Mouse (Mus musculus) lung, postnatal 25 days (tissue): ENCODE results near the gene Jade1.

Source experiments
- DNase-seq: peaks from one replicate; pipeline ENCODE4 v3.0.0; 2022; ENCODE audit warnings: low spot score

The Jade1 gene

DNA sequence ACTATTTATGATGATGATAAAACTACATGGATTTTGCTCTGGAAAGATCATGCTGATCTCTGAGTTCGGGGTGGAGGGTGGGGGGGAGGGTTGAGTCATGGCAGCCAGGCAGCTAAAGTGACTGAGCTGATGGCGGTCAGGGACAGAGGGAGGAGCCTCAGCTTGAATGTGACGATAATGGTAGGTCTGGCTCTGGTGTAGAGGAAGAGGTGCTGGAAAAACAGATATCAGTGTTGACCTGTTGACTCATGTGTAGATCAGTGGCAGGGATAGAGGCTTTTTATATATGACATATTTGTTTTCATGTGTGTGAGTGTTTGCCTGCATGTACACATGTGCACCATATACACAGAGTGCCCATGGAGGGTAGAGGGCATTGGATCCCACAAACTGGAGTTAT lies 3.9 kb upstream of the Jade1 start:
- DNase-seq, result no peak

DNA sequence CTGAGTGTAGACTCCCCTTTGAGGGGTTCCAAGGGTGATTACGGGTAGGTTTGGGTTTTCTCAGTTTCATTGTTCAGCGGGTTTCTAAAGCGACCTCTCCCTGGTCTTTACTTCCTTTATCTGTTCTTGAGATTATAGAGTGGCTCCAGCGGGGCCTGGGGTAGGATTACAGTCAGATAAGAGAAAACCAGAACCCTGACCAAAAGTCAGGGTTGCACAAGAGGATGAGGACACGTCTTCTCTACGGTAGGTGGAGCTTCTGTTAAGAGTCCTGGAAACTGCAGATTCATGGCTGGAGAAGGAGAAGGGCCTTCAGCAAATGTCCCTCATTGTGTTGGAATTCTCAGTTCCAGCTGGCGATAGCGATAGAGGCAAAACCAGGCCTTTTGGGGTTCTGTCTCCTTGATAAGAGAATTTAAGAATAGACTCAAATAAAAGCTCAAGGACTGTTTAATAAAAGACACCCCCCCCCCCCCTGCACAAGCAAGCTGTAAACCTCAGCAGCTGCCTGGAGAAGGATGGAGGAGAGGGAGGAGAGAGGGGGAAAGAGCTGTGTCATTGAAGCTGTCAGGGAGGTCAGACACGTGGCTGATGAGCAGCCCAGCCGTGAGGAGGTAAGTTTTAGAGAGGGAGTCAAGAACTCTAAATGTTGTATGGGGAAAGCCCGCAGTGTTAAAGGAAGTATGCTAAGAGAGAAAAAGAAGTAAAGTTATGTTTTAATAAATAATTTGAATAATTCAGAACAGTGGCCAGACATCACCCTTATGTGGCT lies 2.6 kb upstream of the Jade1 start:
- DNase-seq, result no peak

DNA sequence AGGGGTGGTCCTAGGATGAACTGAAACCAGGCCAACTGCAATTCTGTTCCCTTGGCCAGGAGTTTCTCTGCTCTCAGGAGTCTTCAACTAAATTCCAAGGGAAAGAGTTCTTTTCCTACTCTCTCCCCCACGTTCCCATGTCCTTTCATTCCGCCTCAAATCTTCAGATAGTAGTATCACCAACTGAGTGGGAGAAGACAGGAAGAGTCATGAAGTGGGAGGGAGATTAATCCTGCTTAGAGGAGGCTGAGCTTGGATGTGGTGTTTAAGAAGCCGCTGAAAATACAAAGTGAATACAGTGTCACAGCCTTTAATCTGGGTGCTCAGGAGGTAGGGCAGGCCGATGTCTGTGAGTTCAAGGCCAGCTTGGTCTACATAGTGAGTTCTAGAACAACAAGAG lies 1.9 kb upstream of the Jade1 start:
- no peak for DNase-seq

DNA sequence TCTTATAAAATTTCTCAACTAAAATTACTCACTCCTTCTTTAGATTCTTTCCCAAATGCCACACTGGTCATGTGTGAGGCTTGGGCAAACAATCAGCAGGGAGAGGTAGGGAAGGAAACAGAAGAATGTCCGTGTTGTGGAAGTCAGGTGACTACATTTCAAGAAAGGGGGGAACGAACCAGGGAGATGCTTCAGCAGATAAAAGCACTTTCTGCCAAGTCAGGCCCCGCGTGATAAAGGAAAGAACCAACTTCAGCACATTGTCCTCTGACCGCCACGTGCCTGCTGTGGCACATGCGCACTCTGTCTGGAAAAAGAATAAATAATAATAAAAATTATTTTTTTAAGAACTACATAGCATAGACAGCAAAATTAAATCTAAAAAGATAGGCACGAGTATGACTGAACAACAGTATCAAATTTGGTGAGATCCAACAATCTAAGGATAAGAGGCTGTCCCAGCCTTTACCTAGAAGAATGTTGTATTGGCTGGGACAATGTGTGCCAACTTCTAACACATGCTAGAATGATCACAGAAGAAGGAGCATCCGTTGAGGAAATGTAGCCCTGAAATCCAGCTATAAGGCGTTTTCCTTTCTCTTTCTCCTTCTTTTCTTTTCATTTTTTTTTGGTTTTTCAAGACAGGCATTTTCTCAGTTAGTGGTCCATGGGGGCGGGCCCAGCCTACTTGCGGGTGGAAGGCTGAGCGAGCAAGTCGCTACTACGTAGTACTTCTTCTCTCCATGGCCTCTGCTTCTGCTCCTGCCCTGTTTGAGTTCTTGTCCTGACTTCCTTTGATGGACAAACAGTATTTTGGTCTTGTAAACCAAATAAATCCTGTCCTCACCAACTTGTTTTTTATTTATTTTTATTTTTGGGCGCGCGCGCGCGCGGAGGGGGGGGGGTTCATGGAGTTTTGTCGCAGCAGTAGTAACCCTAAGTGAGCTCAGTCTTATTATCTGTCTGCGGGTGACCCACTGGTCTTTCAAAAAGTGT lies 753 bp upstream of the Jade1 start:
- DNase-seq, result no peak

DNA sequence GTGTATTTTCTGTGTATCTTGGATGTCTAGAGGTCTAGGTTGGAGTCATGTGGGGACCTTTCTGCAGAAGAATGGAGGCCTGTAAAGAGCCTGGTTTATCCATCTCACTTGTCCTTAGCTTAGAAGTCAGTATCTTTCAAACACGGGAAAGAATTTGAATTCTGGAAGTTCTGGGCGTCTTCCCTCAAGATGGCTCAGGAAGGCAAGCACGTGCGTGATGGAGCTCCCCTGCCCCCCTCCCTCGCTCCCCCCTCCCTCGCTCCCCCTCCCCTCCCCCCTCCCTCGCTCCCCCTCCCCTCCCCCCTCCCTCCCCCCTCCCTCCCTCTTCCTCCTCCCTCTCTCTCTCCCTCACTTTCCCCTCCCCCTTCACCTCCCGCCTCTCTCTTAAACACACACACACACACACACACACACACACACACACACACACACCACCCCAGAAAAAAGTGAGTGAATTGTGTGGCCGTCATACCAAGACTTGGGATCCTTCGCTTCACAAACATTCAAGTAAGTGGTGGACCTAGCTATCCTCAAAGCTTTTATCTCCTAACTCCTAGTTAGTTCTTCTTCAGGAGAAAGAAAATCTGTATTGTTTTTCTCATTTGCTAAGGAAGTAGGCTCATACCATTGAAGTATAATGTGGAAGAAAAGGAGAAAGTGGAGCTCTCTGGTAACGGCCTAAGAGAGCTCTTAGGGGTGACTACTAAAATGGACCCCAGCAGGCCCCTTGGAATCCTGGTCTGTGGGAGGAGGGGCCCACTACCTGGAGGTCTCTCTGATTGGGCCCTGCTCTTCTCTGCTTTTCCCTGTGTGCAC lies 1.1 kb downstream of the Jade1 start:
- DNase-seq, result no peak

DNA sequence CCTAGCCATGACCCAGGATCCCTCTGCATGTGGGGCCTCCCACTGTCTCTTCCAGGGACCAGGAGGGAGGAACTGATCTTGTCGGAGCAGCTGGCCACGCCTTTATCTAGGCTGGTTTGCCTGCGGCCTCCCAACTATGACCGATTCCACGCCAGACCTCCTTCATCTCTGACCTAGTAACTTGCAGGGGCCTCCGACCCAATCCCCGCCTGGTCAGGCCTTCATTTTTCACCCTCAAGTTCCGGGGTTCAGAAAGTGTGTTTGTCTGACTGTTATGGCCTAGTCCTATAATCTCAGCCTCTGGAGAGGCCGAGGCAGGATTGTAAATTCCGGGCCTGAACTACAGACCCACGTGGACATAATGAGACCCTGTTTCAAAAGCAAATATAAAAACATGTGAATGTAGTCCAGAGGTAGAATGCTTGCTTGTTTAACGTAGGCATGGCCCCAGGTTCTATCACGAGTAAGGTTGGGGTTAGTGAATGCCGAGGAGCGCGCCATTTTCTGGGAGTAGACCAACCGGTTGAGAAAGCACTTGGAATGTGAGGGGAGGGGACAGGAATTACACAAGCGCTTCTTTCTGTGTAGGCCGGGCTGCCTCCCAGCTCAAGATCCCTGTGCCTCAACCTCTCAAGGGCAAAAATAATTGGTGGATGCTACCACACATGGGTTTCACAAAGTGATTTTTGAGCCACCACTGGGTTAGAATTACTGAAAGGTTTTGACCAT lies 1.9 kb downstream of the Jade1 start:
- no peak for DNase-seq

DNA sequence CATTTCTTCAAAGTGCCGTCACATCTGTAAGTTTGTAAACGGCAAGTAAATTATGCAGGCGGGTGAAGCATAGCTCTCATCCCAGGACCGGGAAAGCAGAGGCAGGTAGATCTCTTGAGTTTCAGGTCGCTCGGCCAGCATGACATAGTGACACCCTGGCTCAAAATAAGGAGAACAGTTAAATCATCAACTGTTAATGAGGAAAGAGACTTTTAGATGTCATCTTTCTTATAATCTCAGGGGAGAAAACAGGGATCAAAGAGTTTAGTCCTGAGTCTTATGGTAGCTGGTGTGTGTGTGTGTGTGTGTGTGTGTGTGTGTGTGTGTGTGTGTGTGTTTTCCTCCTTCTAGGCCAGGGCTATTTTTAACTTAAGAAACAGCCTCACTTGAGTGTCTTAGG lies 5.0 kb downstream of the Jade1 start:
- DNase-seq, result no peak

DNA sequence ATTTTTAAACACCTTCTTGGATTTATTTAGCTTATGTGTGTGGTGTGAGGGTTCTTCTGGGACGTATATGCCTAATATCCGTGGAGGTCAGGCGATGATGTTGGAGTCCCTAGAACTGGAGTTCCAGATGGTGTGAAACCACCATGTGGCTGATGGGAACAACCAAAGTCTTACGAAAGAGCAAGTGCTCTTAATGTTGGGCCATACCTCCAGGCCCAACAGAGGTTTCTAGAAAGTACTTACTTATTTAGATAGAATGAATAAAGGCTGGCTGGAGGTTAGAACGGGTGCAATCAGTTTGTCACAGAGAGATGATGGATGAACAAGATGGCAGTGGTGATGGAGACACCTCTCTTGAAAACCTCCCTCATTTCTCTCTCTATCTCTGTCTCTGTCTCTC lies 6.3 kb downstream of the Jade1 start:
- no peak for DNase-seq

DNA sequence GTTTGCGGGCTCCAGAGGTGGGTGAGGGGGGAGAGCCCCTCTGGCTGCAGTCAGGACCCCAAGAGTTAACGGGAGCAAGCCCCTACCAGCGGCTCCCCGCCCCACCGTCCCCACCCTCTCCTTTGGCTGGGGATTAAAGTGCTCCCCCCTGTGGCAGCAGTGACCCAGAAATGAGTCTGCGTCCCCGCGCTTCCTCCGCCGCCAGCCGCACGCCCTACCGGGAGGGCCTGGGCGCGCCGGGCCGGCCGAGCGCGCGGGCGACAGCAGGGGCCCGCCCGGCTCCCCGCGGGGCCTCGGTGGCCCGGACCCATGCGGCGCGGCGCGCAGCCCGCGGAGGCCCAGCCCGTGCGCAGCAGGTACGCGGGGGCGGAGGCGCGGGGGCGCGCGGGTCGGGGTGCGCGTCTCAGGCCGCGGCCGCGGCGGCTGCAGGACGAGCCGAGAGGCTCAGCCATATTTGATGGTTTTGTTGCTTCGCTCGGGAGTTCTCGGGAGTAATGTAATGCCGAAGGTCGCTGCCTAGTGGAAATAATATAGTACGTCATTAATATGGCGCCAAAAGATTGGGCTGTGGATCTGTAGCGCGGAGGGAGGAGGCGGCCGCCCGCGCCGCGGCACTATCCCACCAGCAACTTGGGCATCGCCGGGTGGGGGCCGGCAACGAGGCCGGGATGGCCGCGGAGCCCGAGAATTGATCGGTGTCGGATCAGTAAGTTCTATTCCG lies 7.8 kb downstream of the Jade1 start:
- peak; percentile 79 for DNase-seq

DNA sequence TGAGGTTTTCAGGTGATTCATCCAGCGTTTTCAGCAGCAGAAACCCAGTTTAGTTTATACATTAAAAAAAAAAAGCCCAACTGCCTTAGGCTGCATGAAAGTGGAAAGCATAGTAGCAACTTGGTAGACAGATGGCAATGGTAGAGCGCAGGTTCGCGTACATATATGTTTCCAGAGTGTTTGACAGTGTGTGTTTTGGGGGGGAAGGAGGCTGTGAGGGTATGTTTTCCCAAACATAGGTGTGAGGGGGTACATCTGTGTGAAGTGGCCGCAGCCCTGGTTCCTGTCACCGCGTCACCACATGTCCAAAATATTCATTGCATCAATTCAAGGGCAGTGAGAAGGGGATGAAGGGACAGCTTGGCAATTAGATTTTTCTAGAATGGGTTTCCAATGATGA lies 8.5 kb downstream of the Jade1 start:
- DNase-seq, result peak; percentile 6

DNA sequence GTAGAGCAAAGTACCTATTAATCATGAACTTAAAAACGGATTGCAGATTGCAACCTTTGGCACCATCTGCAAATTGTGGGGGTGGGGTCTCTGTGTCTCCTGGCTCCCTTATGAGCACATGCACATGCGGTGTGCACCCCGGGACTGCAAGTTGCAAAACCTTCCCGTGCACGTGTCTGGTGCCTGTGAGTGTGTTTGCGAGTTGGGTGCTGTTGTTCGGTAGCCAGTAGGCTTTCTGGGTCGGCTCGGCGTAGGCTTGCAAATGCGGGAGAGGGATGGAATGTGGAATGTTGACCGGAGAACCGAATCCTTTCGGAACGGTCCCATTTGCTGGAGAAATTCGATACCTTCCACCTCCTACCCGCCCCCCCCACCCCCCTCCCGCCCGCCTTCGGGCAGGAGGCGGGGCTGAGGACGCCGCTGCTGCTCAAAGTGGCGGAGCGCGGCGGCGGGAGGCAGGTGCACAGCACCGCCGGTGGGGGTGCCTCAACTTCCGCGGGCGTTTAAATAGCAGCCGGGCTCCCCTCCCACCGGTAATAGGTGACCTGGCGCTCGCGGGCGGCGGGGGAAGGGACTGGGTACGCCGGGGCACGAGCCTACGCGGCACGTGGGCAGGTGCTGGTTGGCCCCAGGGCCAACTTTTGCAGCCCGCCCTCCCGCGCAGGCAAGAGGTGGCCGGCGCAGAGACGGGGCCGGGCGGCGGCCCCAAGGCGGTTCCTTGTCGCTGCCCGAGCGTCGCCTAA lies 9.1 kb downstream of the Jade1 start:
- DNase-seq, result peak; percentile 79

DNA sequence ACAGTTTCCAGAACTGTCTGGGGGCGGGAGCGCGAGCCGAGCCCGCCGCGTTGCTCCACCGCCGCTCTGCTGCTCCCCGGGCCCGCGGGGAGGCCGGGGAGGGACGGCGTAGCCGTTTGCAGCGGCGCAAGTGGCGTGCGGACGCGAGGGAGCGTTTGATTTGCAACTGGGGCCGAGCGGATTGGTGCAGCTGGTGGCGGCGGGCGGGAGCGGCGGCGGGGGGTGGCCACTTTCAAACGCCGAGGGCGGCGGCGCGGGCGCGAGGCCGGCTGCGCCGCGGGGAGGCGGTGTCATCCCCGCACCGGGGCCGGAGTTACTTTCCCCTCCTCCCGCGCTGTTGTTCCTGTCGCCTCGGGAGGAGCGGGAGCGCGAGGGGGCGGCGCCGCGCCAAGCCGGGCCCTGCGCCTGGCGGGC lies 9.9 kb downstream of the Jade1 start:
- DNase-seq, result peak; percentile 81

DNA sequence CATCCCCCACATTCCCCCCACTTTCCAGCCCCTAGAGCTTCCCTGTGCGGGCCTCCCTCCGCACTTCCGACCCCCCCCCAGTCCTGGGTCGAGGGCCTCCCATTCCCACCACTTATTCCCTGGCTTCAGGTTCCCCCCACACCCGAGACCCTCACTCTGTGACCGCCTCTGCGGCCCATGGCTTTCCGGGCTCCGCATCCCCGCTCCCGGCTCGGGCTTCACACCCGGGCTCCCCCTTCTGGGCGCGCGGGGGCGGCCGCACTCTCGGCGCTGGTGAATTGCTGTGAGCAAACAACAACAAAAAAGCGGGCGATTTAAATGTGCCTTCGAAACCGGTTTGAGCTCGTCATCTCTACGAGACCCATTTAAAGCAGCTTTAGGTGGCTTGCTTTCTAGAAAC lies 10.4 kb downstream of the Jade1 start:
- peak; percentile 81 for DNase-seq

DNA sequence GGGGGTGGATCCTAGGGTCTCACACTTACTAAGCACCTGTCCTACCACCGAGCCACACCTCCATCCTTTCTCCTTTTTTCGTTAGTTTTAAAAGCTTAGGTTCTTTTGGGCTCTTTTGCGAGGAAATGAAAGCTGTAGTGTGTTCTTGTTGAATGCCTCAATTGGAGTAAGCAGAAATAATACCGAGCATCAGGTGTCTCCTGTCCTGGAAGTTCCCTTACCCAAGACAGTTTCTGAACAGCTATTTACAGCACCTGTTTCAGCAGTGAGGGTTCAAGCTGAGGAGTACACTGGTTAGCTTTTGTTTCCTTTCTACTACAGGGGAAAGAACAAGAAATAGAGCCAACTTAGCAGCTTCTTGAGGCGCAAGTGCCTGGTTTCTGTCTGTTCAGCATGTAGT lies 14.4 kb downstream of the Jade1 start:
- DNase-seq, result no peak

DNA sequence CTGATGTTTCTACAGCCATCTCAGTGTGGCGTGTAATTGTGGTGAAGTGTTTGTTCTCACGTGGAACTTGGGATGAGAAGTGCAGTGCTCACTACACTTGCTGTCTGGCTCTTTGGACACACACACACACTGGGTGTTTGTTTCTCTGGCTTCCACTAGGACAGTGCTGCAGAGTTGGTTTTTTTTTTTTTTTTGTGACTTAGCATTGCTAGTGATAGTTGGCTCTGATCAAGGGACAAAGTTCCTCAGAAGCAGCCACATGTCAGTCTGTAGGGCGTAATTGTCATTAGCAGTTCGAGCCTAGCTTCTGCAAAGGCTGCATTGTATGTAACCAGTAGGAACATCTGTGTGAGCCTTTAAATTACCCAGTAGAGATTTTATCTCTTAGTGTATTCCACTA lies 16.6 kb downstream of the Jade1 start:
- DNase-seq, result no peak

DNA sequence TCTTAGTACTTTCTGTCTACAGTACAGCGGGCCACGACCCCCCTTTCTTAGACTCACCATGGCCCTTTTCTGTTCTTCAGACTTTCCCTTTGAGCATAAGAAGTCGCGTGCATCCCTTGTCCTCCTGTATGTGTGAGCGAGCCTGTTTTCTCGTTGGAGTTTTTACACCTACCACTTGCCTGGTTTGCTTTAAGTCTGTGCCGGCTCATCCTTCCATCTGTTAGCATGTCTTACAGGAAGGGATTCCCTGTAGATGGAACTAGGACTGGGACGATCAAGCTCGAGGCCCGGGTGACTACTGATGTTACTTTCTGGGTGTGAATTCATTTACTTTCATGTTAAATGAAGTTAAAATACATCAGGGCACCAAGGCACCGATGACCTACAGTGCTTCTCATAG lies 17.4 kb downstream of the Jade1 start:
- no peak for DNase-seq

DNA sequence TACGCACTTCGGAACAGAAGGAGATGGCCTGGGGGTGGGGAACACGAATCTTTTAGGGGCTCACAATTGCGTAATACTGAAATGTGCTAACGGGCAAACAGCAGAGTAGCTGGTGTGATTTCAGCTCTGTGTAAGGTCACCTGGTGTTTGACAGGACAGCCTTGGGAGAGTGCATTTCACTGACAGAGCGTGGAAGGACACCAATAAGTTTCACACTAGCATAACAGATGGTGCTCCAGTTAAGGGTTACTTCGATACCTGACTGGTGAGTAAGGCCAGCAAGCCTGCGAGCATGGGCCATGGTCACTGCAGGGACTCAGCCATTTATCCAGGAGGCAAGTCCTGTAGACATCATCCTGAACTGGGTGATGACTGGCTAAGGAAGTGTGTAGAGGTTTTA lies 18.7 kb downstream of the Jade1 start:
- no peak for DNase-seq

DNA sequence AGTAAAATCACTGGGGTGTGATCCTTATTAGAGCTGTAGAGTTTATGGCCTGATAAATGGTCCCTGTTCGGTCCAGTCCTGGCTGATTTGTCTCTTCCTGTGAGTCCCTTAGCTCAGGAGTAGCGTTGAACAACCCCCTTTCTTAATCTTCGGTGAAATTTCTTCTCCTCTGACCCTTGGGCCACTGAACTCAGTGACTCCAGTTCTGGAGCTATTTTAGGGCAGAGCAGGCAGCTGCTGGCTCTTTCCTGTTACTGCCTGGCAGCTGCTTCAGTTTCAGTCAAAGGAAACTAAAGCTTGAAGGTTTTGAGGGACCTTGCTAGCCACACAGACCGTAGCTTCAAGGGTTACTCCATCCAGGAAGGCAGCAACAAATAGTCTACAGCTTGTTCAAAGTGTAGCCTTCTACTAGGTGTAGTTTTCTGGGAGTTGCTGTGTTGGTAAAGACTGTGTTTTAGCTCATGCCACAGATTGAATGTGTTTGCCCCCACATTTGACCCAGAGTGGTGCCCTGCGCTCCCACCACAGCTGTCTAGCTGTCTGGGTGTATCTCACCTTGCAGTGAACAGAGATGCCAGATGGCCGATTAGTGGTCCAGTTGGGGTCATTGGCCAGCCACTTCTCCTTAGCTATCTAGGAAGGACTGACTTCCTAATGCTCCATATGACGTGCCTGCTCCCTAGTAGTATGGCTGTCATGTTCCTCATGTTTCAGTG lies 19.3 kb downstream of the Jade1 start:
- no peak for DNase-seq

DNA sequence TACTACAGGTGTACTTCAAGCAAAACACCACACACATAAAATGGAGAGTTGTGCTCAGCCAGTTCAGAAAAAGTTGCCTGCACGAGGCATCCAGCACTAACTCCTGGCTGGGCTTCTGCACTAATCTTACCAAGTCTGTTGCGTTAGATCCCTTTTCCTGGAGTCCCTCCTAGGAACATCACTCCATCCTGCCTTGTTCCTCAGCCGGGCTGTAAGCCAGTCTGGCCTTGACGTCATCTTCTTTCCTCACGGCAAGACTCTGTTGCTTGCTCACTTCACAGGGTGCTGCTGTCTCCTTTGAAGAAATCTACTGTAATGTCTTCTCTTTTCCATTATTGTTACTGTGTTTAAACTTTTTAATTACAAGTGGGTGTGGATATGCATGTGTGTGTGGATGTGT lies 20.4 kb downstream of the Jade1 start:
- DNase-seq, result no peak

DNA sequence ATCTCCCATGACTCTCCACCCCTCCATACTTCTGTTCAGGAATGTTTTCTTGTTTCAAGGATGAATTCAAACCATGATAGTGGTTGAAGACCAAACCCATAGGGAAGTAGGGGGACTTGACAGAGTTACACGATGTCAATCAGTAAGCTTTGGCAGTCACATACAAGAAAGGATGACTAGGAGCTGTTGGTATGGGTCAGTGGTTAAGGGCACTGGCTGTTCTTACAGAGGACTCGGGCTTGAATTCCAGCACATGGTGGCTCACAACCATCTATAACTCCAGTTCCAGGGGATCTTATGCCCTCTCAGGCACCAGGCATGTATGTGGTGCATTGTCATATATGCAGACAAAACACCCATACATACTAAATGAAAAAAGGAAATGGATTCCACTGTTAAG lies 21.7 kb downstream of the Jade1 start:
- DNase-seq, result no peak
